Mouse (Mus musculus) forebrain, embryonic 12.5 days (tissue): Measurements from ENCODE around the gene Arhgef3. TPM values are rescaled to one million over a fixed set of nuclear protein-coding genes. Genes with fewer than 3 reads are reported as not detected.

Experiments used
- ATAC-seq: fragments of 200-750 bp; cut with Nextera tagmentation; 2 replicates; pipeline ENCODE4 v1.8.0; 2017; ENCODE audit warnings: moderate TSS enrichment; ENCODE audit not compliant: low FRiP score
- H3K27ac ChIP-seq: fragments of 300-500 bp; sonication (generic); 2 replicates; pipeline ENCODE4 v1.5.1; 2016; ENCODE audit warnings: mild to moderate bottlenecking
- H3K27me3 ChIP-seq: fragments of 300-500 bp; sonication (generic); 2 replicates; pipeline ENCODE4 v1.6.1; 2016; ENCODE audit warnings: mild to moderate bottlenecking
- H3K36me3 ChIP-seq: fragments of 300-500 bp; sonication (generic); replicated peaks from 2 replicates; pipeline ENCODE4 v1.6.1; 2016; ENCODE audit warnings: mild to moderate bottlenecking
- H3K4me1 ChIP-seq: fragments of 300-500 bp; sonication (generic); 2 replicates; pipeline ENCODE4 v1.6.1; 2016
- H3K4me2 ChIP-seq: fragments of 300-500 bp; sonication (generic); 2 replicates; pipeline ENCODE4 v1.6.1; 2016; ENCODE audit warnings: mild to moderate bottlenecking, moderate library complexity
- H3K4me3 ChIP-seq: fragments of 300-500 bp; sonication (generic); replicated peaks from 2 replicates; pipeline ENCODE4 v1.5.1; 2016; ENCODE audit warnings: mild to moderate bottlenecking
- H3K9ac ChIP-seq: fragments of 300-500 bp; sonication (generic); 2 replicates; pipeline ENCODE4 v1.6.1; 2016; ENCODE audit warnings: mild to moderate bottlenecking
- H3K9me3 ChIP-seq: fragments of 300-500 bp; sonication (generic); 2 replicates; pipeline ENCODE4 v1.6.1; 2016
- WGBS: fragments of 180-500 bp; shearing (Covaris S2); methylation state at CpG from one replicate; pipeline ENCODE4 v1.1.7; 2016; 5-methylcytosine and 5-hydroxymethylcytosine counted together
- polyA plus RNA-seq: library from polyadenylated mRNA; unstranded; fragments of >200 nt; fragmentation: Nextera tagmentation; extraction: Ambion mirVana; gene quantifications from 2 replicates; pipeline ENCODE4 v1.2.1, GENCODE M21; 2016

Arhgef3 gene
- polyA plus RNA-seq, 1 experiment from 2014 or later: 2.4 TPM

- no peaks in the 10 kb centered on the region for H3K27me3 ChIP-seq
- H3K9me3 ChIP-seq: no peaks in the 10 kb centered on the region
- no peak overlapping the region for H3K9ac ChIP-seq
- no peaks in the 10 kb centered on the region for H3K4me1 ChIP-seq
- ATAC-seq: no peak
- no peaks in the 10 kb centered on the region for H3K36me3 ChIP-seq
- H3K27ac ChIP-seq: no peak overlapping the region
- no peak overlapping the region for H3K4me2 ChIP-seq
- H3K4me3 ChIP-seq: no peak overlapping the region
- 87% methylated on average over 6 of the region's 6 CpGs for whole genome bisulfite sequencing
These were observed 282.8 kb downstream of the Arhgef3 start for GRCm38 (mm10) chr14:27397526-27397925.

GRCm38 (mm10) chr14:27400495-27400894, 285.8 kb downstream of the Arhgef3 start:
- WGBS: 92% methylated on average over 6 of the region's 6 CpGs
- ATAC-seq: no peak
- H3K4me3 ChIP-seq: no peak overlapping the region
- no peak overlapping the region for H3K27ac ChIP-seq
- no peak overlapping the region for H3K4me2 ChIP-seq
- H3K4me1 ChIP-seq: no peaks in the 10 kb centered on the region
- no peak overlapping the region for H3K9ac ChIP-seq
- no peaks in the 10 kb centered on the region for H3K27me3 ChIP-seq
- no peaks in the 10 kb centered on the region for H3K36me3 ChIP-seq
- no peaks in the 10 kb centered on the region for H3K9me3 ChIP-seq

DNA sequence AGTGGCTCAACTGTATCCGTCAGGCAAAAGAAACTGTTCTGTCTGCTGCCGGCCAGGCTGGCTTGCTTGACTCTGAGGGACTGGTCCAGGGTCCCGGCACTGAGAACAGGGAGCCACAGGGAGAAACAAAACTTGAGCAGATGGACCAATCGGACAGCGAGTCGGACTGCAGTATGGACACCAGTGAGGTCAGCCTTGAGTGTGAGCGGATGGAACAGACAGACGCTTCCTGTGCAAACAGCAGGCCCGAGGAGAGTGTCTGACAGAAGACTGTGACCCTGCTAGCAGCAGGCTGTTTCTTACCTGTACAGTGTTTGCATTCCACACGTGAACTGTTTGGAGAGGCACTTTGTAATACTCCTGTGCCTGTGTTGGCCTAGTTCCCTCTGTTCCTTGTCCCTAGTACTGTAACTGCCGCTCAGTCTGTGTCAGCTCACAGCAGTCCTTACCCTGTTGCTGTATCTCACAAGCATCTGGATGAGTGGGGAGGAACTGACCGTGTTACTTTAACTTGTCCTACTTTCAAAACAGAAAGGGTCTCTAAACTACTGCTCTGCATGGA, 287.1 kb downstream of the Arhgef3 start:
- 91% methylated on average over 12 of the region's 12 CpGs for WGBS
- H3K4me1 ChIP-seq: no peaks in the 10 kb centered on the region
- no peak for ATAC-seq

GRCm38 (mm10) chr14:27402332-27403250, 287.9 kb downstream of the Arhgef3 start:
- no peaks in the 10 kb centered on the region for H3K27me3 ChIP-seq
- H3K9ac ChIP-seq: no peak overlapping the region
- ATAC-seq: no peak
- H3K4me3 ChIP-seq: no peak overlapping the region
- no peak overlapping the region for H3K27ac ChIP-seq
- H3K36me3 ChIP-seq: no peaks in the 10 kb centered on the region
- 83% methylated on average over 10 of the region's 10 CpGs for WGBS
- H3K4me1 ChIP-seq: no peaks in the 10 kb centered on the region
- H3K9me3 ChIP-seq: no peaks in the 10 kb centered on the region
- no peak overlapping the region for H3K4me2 ChIP-seq

More for the DNA sequence above, 287.1 kb downstream of the Arhgef3 start:
- Histone ChIP-seq H3K27ac (no peak overlapping the region), H3K27me3 (no peaks in the 10 kb centered on the region), H3K36me3 (no peaks in the 10 kb centered on the region), H3K9me3 (no peaks in the 10 kb centered on the region), H3K9ac (no peak overlapping the region), H3K4me3 (no peak overlapping the region), H3K4me2 (no peak overlapping the region)

- no peak for ATAC-seq
- 86% methylated on average over 4 of the region's 4 CpGs for WGBS
- Histone ChIP-seq H3K4me2 (no peak overlapping the region), H3K4me1 (no peaks in the 10 kb centered on the region), H3K9ac (no peak overlapping the region), H3K27ac (no peak overlapping the region), H3K9me3 (0 out of 2 replicates have a peak, but pooled peaks cover 5% of the 10 kb centered on the region), H3K4me3 (no peak overlapping the region), H3K27me3 (no peaks in the 10 kb centered on the region), H3K36me3 (no peaks in the 10 kb centered on the region)
These were observed 290.8 kb downstream of the Arhgef3 start for GRCm38 (mm10) chr14:27405452-27405851.

DNA sequence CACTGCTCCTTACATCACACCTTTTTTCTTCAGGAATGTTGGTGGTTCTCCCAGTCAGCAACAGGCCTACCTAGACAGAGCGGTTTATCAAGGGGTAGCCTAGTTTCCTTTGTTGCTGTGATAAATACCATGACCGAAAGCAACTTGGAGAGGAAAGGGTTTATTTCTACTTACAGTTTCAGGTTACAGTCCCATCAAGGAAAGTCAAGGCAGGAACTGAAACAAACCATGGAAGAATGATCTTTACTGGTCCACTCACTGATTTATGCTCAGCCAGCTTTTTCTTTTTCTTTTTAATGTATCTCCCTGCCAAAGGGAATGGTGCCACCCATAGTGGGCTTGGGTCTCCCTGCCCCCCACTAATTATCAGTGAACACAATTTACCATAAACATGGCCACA, 291.2 kb downstream of the Arhgef3 start:
- Histone ChIP-seq H3K4me2 (no peak overlapping the region), H3K4me1 (no peaks in the 10 kb centered on the region), H3K9ac (no peak overlapping the region), H3K36me3 (no peaks in the 10 kb centered on the region), H3K9me3 (0 out of 2 replicates have a peak, but pooled peaks cover 5% of the 10 kb centered on the region), H3K27me3 (no peaks in the 10 kb centered on the region), H3K4me3 (no peak overlapping the region), H3K27ac (no peak overlapping the region)
- 98% methylated on average over 2 of the region's 2 CpGs for WGBS
- no peak for ATAC-seq

DNA sequence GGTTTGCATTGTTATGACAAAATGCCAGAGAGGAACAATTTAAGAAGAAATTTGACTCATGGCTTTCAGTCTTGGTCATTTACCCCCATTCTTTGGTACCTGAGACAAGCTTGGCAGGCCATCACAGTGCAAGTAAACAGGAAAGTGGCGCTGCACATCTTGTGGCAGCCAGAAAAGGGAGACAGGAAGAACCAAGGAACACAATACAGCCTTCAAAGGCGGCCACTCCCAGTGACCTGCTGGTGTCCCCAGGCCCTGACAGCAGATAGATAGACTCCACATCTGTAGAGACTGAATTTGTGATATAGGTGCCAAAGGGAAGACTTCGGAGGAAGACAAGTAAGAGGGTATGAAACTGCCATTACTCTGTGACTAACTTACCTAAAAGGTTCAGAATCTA, 293.5 kb downstream of the Arhgef3 start:
- Histone ChIP-seq H3K9me3 (0 out of 2 replicates have a peak, but pooled peaks cover 5% of the 10 kb centered on the region), H3K27ac (no peak overlapping the region), H3K4me1 (no peaks in the 10 kb centered on the region), H3K9ac (no peak overlapping the region), H3K27me3 (no peaks in the 10 kb centered on the region), H3K4me2 (no peak overlapping the region), H3K4me3 (no peak overlapping the region), H3K36me3 (no peaks in the 10 kb centered on the region)
- 90% methylated on average over 3 of the region's 3 CpGs for WGBS
- ATAC-seq: no peak

GRCm38 (mm10) chr14:27409662-27410061, 295.0 kb downstream of the Arhgef3 start:
- no peaks in the 10 kb centered on the region for H3K27me3 ChIP-seq
- WGBS: 97% methylated on average over 3 of the region's 3 CpGs
- ATAC-seq: no peak
- H3K4me3 ChIP-seq: no peak overlapping the region
- H3K36me3 ChIP-seq: no peaks in the 10 kb centered on the region
- 0 out of 2 replicates have a peak, but pooled peaks cover 5% of the 10 kb centered on the region for H3K9me3 ChIP-seq
- no peak overlapping the region for H3K27ac ChIP-seq
- H3K4me1 ChIP-seq: no peaks in the 10 kb centered on the region
- no peak overlapping the region for H3K9ac ChIP-seq
- no peak overlapping the region for H3K4me2 ChIP-seq

DNA sequence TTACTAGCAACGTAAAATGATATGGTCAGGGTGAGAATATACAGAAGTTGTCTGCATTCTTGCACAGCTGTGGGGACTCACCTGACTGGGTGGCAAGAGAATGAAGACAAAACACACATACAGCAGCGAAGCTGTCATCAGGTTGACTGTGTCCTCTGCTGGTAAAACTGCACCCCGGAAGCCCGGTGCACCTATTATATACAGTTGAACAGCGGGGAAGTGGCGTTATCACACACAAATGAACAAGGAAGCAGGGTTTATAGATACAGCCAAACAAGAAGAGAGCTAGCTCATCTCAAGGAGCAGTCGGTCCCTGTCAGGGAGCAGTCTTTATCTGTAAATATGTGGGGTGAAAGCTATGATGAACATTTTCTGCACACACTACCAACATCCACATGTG, 296.8 kb downstream of the Arhgef3 start:
- no peaks in the 10 kb centered on the region for H3K27me3 ChIP-seq
- 0 out of 2 replicates have a peak, but pooled peaks cover 5% of the 10 kb centered on the region for H3K9me3 ChIP-seq
- no peaks in the 10 kb centered on the region for H3K36me3 ChIP-seq
- no peak overlapping the region for H3K27ac ChIP-seq
- 92% methylated on average over 7 of the region's 7 CpGs for WGBS
- H3K4me2 ChIP-seq: no peak overlapping the region
- H3K4me1 ChIP-seq: no peaks in the 10 kb centered on the region
- no peak for ATAC-seq
- H3K9ac ChIP-seq: no peak overlapping the region
- no peak overlapping the region for H3K4me3 ChIP-seq

DNA sequence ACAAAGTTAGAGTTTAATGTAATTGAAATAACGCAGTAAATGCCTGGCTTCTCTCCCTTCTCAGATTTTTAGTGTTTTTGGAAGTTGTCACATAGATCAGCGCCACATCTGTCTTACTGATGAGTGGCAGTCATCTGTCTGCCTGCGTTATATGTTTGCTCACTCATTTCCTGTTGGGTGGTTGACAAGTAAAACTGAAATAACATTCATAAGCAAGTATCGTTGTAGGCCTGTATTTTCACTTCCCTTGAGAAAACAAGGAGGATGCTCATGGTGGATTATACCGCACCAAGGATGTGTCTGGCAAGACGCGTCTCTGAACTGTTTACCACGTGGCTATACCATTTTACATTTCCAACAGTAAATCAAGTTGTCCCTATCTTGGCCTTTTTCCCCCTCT, 298.0 kb downstream of the Arhgef3 start:
- Histone ChIP-seq H3K27ac (no peak overlapping the region), H3K4me2 (no peak overlapping the region), H3K36me3 (no peaks in the 10 kb centered on the region), H3K4me3 (no peak overlapping the region), H3K27me3 (no peaks in the 10 kb centered on the region), H3K4me1 (no peaks in the 10 kb centered on the region), H3K9me3 (0 out of 2 replicates have a peak, but pooled peaks cover 5% of the 10 kb centered on the region), H3K9ac (no peak overlapping the region)
- no peak for ATAC-seq
- 91% methylated on average over 8 of the region's 8 CpGs for WGBS

DNA sequence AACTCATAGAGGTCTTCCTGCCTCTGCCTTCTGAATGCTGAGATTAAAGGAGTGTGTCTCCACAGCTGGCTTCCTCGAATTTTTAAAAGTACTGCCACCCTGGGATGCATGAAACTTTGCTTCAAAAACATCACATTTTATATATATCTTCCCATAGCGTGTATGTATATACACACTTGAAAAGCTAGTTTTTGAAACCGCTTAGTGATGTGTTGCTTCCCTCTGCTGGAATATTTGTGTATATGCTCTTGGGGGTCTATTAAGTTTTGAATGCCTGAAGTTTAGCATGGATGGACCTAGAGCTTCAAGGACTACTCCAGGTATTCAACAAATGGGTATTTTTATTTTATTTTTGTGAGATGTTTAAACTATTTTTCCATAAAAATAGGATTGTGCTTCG, 299.3 kb downstream of the Arhgef3 start:
- WGBS: 42% methylated on average over 4 of the region's 4 CpGs
- Histone ChIP-seq H3K9ac (no peak overlapping the region), H3K4me3 (no peak overlapping the region), H3K4me1 (no peaks in the 10 kb centered on the region), H3K9me3 (0 out of 2 replicates have a peak, but pooled peaks cover 5% of the 10 kb centered on the region), H3K4me2 (no peak overlapping the region), H3K27ac (no peak overlapping the region), H3K27me3 (no peaks in the 10 kb centered on the region), H3K36me3 (no peaks in the 10 kb centered on the region)
- no peak for ATAC-seq

DNA sequence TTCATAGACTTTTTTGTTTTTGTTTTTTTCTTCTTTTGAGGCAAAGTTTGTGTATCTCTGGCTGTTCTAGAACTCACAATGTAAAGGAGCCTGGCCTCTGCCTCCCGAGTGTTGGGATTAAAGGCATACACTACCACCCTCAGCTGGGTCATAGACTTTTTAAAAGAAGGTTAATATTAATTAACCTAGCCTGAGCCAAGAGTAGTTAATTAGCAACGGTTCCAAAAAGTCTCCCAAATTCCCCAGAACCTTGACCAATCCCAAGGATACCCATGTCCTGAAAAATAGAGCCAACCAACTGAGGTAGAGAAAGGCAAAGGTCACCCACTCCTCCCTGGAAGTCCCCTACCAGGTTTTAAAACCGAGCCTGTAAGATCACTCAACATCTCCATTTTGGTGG, 306.1 kb downstream of the Arhgef3 start:
- Histone ChIP-seq H3K9ac (no peak overlapping the region), H3K27ac (no peak overlapping the region), H3K9me3 (no peaks in the 10 kb centered on the region), H3K4me1 (no peaks in the 10 kb centered on the region), H3K36me3 (no peaks in the 10 kb centered on the region), H3K4me2 (no peak overlapping the region), H3K4me3 (no peak overlapping the region), H3K27me3 (no peaks in the 10 kb centered on the region)
- WGBS: 62% methylated on average over 3 of the region's 3 CpGs
- no peak for ATAC-seq
